Mouse (Mus musculus): ENCODE measurements around the gene Dmrt1.

The Dmrt1 gene

DNA sequence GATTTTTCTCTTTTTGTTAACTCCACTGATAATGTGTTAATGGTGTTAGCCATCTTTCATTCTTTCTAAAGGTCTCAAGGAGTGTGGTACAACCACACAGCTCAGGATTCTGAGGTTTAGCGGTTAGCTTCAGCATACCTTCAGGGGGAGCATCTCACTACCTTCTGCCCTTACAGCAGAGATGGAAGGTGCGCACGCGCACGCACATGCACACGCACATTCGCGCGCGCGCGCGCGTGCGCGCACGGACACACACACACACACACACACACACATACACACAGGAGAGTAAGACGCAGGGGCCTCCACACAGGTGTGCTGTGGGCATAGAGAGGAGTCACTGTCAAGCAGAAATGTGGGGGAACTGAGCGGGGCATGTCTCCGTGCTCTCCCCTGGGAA, 20.3 kb downstream of the Dmrt1 start:
- Histone ChIP-seq H3K36me3 (ENCODE audit: control insufficient read depth, insufficient read depth, low read length, poor library complexity, severe bottlenecking) (no peaks in the 10 kb centered on the region), H3K27me3 (ENCODE audit: control insufficient read depth, insufficient read depth, low read length, poor library complexity, severe bottlenecking) (no peaks in the 10 kb centered on the region)
- no peak for DNase-seq (ENCODE audit: low read depth, low spot score)

DNA sequence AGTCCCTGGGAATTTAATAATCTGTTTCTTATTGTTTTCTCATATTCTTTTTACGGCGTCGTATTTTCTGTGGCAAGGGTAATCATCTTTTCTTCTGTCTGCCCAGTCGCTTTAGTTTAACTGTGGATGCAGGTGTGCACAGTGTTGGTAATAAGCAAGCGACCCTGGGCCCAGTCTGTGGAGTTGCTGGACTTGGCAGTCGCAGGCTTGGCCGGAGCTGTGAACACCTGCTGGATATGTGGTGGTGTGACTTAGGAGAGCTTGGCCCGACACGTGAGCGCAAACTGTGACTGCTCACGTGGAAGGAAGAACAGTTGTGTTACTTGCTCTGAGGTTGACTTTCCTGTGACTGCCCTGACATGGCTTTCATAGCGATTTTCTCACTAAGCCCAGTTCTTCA, 24.3 kb downstream of the Dmrt1 start:
- H3K36me3 ChIP-seq (ENCODE audit: control insufficient read depth, insufficient read depth, low read length, poor library complexity, severe bottlenecking), result no peaks in the 10 kb centered on the region
- H3K27me3 ChIP-seq (ENCODE audit: control insufficient read depth, insufficient read depth, low read length, poor library complexity, severe bottlenecking), result no peaks in the 10 kb centered on the region
- DNase-seq (ENCODE audit: low read depth, low spot score), result no peak

DNA sequence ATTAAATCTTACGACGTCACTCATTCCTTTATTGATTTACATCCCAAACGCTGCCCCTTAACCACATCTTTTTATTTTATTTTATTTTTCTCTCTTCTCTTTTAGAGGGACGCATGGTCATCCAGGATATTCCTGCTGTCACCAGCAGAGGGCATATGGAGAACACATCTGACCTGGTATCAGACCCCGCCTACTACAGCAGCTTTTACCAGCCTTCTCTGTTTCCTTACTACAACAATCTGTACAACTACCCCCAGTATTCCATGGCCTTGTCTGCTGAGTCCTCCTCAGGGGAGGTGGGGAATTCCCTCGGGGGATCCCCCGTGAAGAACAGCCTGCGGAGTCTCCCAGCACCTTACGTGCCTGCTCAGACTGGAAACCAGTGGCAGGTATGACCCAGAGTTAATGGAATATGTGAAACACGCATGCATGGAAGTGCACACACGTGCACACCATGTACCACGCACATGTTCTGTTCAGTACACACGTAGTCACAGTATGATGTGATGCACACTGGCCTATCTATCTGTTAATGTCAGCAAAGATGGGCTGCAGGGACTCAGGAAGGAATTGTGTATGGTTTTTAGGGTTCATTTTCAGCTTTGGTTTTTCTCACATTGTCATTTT, 40.4 kb downstream of the Dmrt1 start:
- DNase-seq (ENCODE audit: low read depth, low spot score), result peak; percentile 87
- H3K27me3 ChIP-seq (ENCODE audit: control insufficient read depth, insufficient read depth, low read length, poor library complexity, severe bottlenecking), result no peaks in the 10 kb centered on the region
- H3K36me3 ChIP-seq (ENCODE audit: control insufficient read depth, insufficient read depth, low read length, poor library complexity, severe bottlenecking), result no peaks in the 10 kb centered on the region

DNA sequence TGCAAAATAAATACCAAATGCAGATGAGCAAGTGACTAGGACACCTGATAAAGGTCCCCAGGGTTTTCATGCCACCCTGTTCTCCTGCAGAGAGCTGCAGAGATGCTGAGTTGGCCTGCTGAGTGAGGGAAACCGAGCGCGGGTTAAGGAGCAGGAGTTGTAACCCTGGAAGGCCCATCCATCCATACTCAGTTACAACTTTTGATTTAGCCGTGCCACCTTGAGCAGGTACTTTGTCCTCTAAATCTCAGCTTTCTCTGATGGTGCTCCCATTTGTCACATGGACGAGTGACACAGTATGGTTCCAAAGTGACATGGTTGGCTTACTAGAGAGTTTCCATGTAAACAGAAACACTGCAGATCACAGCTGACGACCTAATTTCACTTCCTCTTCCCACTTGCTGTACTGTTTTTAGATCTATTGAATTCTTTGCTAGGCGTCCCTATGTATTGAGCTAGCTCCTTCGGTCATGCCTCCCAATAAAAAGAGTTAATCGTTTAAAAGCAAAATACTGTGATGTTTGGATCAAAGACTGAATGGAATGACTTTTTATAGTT, 41.7 kb downstream of the Dmrt1 start:
- Histone ChIP-seq H3K27me3 (ENCODE audit: control insufficient read depth, insufficient read depth, low read length, poor library complexity, severe bottlenecking) (no peaks in the 10 kb centered on the region), H3K36me3 (ENCODE audit: control insufficient read depth, insufficient read depth, low read length, poor library complexity, severe bottlenecking) (no peaks in the 10 kb centered on the region)
- DNase-seq (ENCODE audit: low read depth, low spot score), result peak; percentile 89

DNA sequence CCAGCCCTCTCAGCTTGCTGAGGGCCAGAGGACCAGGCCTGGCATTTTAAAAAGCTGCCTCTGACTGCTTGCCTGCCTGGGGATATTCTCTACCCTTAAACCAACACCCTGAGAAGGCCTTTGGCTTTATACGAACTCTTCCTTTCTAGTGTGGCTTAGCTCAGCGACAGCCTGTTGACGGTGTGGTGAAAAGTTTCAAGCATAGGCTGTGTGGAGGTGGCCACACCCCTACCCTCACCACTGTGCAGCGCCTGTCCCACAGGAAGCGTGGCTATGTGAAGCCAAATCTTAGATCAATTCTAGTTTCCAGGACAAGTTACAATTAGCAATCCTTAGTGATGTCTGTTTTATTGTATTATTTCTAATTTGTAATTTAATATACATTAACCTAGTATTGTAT, 44.9 kb downstream of the Dmrt1 start:
- no peaks in the 10 kb centered on the region for H3K36me3 ChIP-seq (ENCODE audit: control insufficient read depth, insufficient read depth, low read length, poor library complexity, severe bottlenecking)
- peak; percentile 75 for DNase-seq (ENCODE audit: low read depth, low spot score)

DNA sequence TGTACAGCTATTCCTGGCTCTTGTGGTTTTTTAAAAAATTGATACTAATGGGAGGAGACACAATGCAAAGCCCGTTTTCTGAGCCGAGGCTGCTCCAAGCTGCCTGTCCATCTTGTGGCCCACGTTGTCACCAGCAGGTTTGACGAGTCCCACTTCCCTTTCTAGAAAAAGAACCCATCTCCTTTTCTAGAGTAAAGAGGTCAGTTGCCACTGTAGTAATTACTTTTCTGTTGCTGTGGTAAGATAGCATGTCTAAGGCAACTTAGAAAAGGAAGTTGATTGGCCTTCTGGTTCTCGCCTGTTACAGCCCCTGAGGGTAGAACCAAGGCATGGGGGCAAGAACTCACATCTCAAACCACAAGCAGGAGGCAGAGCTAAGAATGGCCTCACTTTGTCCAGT, 45.6 kb downstream of the Dmrt1 start:
- DNase-seq (ENCODE audit: low read depth, low spot score), result peak; percentile 59
- H3K36me3 ChIP-seq (ENCODE audit: control insufficient read depth, insufficient read depth, low read length, poor library complexity, severe bottlenecking), result no peaks in the 10 kb centered on the region
- H3K27me3 ChIP-seq (ENCODE audit: control insufficient read depth, insufficient read depth, low read length, poor library complexity, severe bottlenecking), result no peaks in the 10 kb centered on the region

More for the DNA sequence above, 44.9 kb downstream of the Dmrt1 start:
- H3K27me3 ChIP-seq (ENCODE audit: control insufficient read depth, insufficient read depth, low read length, poor library complexity, severe bottlenecking), result no peaks in the 10 kb centered on the region

DNA sequence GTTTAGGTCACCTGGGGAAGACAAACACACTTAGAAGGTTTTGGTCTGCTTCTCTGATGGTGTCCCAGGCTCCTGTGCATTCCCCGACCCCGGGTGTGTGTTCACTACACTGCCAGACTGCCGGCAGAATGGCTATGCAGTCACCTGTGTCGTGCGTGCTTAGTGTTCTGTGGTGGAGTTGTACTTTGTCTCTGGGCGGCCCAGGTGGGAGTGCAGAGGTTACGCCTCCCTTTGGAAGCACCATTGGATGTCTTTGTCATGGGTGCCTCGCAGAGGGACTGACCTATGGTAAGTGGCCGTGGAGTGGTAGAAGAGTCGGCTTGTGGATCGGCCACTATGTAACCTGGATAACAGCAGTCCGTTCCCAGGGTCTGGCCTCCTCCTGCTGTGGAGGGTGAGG, 59.0 kb downstream of the Dmrt1 start:
- no peaks in the 10 kb centered on the region for H3K36me3 ChIP-seq (ENCODE audit: control insufficient read depth, insufficient read depth, low read length, poor library complexity, severe bottlenecking)
- peaks cover 1% of the 10 kb centered on the region; the same call in 1 of the 2 replicates for H3K27me3 ChIP-seq (ENCODE audit: control insufficient read depth, insufficient read depth, low read length, poor library complexity, severe bottlenecking)
- DNase-seq (ENCODE audit: low read depth, low spot score), result no peak

DNA sequence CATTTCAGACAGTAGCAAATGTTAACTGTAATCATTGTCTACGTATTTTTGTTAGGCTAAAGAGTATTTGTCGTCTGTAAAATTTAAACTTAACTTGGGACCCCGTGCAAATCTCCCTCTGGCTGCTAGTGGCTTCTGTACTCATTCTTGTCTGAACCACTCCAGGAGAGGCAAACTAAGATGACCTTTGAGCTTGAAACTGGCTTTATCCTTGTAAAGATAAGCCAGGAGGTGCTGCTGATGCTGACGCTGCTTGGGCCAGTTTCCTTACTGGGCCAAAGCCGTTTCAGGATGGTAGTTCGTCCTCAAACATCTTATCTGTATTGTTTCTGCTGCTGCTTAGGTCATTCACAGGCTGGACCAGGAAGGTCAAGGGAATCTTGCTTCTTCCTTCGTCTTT, 64.4 kb downstream of the Dmrt1 start:
- no peaks in the 10 kb centered on the region for H3K36me3 ChIP-seq (ENCODE audit: control insufficient read depth, insufficient read depth, low read length, poor library complexity, severe bottlenecking)
- no peaks in the 10 kb centered on the region for H3K27me3 ChIP-seq (ENCODE audit: control insufficient read depth, insufficient read depth, low read length, poor library complexity, severe bottlenecking)
- DNase-seq (ENCODE audit: low read depth, low spot score), result no peak

DNA sequence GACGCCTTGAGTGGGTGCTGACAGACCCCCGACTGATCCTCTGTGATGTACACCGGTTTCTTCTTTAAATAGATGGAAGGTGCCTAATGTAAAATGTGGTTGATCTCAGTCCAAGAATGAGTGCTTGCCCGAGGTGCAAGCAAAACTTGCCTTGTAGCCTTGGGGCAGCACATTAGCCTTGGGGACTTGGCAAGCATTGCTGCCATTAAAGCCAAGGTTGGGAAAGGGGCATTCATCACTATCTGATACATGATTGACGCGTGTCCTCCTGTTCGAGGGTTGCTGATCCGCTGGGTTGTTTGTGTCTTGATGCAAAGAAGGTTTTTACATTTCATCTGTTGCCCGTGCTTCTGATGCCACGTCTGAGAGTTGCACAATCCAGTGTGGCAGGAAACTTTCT, 69.0 kb downstream of the Dmrt1 start:
- no peak for DNase-seq (ENCODE audit: low read depth, low spot score)
- Histone ChIP-seq H3K27me3 (ENCODE audit: control insufficient read depth, insufficient read depth, low read length, poor library complexity, severe bottlenecking) (no peaks in the 10 kb centered on the region; the same call in 1 of the 2 replicates), H3K36me3 (ENCODE audit: control insufficient read depth, insufficient read depth, low read length, poor library complexity, severe bottlenecking) (no peaks in the 10 kb centered on the region)

DNA sequence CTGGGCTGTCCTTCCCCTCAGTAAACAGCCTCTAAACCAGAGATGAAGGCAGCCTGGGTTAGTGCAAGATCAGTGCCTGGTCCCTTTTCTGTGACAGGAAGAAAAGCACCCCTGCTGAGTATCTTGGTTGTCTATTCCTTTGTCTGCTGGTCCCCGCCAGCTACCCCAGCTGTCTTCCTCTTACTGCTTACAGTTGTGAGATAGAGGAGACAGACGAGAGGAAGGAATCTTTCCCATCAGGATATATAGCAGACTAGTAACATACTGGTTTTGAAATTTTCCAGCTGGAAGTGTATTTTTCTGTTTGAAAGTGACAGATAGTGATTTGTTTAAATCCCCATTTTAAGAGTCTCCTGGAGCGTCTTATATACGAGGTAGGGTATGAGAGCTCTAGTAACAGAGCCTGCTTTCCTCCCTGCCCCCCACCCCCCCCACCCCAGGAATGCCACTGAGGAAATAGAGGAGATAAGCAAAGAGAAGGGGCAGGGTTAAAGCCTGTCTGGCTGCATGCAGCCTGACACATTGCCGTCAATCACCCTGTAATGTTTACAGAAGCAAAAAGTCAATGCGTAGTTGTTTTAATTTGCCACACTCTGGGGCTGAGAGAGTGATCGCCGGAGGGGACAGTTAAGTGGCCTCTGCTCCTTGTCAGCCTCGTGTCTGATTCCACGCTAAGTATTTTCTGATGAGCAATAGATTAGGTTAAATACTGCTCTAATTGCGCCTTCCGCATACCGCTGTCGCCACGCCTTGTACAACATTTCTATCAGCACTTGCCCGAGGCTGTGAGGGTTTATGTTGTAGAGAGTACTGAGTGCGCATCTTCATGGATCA, 69.8 kb downstream of the Dmrt1 start:
- Histone ChIP-seq H3K27me3 (ENCODE audit: control insufficient read depth, insufficient read depth, low read length, poor library complexity, severe bottlenecking) (no peaks in the 10 kb centered on the region; the same call in 1 of the 2 replicates), H3K36me3 (ENCODE audit: control insufficient read depth, insufficient read depth, low read length, poor library complexity, severe bottlenecking) (no peaks in the 10 kb centered on the region)
- DNase-seq (ENCODE audit: low read depth, low spot score), result no peak

DNA sequence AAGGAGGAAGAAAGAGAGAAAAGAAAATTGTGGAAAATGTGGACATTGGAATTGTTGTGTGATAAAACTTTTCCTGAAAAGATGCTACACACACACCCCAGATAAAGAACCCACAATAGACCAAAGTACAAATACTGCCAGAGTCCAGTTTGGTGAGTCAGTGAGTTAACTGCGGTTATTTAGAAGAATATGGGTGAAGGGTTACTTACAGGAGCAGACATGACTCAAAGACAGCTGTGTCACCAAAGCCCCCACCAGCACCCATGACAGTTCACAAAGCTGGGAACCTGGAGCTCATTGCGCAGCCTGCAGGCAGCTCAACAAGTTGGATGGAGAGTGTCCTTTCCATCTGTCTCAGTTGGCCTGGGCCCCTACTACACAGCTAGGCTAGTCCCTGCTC, 72.9 kb downstream of the Dmrt1 start:
- DNase-seq (ENCODE audit: low read depth, low spot score), result no peak

DNA sequence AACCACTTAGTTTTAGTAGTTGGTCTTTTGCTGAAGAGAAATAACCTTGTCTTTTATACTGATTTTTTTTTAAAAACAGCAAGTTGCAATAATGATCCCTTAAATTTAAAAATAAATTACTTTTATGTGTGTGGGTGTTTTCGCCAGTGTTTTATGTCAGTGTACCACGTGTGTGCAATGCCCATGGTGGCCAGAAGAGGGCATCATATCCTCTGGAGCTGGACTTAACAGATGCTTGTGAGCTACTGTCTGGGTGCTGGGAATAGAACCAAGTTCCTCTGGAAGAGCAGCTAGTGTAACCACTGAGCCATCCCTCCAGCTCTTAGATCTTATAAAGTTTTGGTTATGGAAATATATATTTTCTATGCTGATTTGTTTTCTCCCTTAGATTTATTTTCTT, 74.0 kb downstream of the Dmrt1 start:
- no peaks in the 10 kb centered on the region; the same call in 1 of the 2 replicates for H3K27me3 ChIP-seq (ENCODE audit: control insufficient read depth, insufficient read depth, low read length, poor library complexity, severe bottlenecking)
- peak; percentile 34 for DNase-seq (ENCODE audit: low read depth, low spot score)
- no peaks in the 10 kb centered on the region for H3K36me3 ChIP-seq (ENCODE audit: control insufficient read depth, insufficient read depth, low read length, poor library complexity, severe bottlenecking)

More for the DNA sequence above, 72.9 kb downstream of the Dmrt1 start:
- Histone ChIP-seq H3K27me3 (ENCODE audit: control insufficient read depth, insufficient read depth, low read length, poor library complexity, severe bottlenecking) (no peaks in the 10 kb centered on the region; the same call in 1 of the 2 replicates), H3K36me3 (ENCODE audit: control insufficient read depth, insufficient read depth, low read length, poor library complexity, severe bottlenecking) (no peaks in the 10 kb centered on the region)

DNA sequence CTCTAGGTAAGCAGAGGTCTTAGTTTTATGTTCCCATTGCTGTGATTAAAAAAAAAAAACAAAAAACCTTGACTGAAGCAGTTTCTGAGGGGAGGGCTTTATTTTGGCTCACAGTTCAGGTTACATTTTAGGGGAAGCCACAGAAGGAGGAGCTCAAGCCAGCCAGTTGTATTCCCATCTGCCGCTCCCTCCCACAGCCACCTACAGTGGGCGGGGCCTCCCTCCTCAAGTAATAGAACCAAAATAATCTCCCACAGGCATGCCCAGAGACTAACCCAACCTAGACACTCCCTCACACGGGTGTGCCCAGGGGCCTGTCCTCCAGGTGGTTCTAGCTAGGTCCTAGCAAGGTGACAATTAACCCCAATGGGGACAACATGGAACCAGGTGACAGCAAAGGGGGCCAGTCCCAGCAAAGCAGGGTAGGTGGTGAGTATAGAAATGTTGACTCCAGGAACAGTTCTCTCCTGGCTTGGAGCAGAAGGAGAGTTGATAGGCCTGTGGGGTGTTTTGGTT, 92.4 kb downstream of the Dmrt1 start:
- DNase-seq (ENCODE audit: low read depth, low spot score), result no peak
- no peaks in the 10 kb centered on the region for H3K27me3 ChIP-seq (ENCODE audit: control insufficient read depth, insufficient read depth, low read length, poor library complexity, severe bottlenecking)

DNA sequence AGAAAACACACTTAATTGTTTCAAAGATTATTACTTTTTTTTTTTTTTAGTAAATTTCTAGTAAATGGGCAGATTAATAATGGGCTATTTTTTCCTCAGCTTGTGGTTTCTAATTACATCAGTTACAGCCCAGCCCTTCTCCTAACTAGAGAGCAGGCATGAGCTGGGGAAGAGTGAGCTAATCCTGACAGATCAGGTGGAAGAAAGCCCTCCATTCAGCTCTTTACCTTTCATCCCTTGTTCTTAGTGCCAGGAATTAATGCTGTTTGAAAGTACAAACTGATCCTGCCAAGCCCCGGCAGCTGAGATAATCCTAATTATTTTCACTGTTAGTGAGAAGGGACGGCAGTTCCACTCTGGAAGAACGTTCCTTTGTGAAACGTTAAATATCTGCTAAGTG, 93.2 kb downstream of the Dmrt1 start:
- no peak for DNase-seq (ENCODE audit: low read depth, low spot score)
- H3K36me3 ChIP-seq (ENCODE audit: control insufficient read depth, insufficient read depth, low read length, poor library complexity, severe bottlenecking), result no peaks in the 10 kb centered on the region
- no peaks in the 10 kb centered on the region for H3K27me3 ChIP-seq (ENCODE audit: control insufficient read depth, insufficient read depth, low read length, poor library complexity, severe bottlenecking)

More for the DNA sequence above, 92.4 kb downstream of the Dmrt1 start:
- H3K36me3 ChIP-seq (ENCODE audit: control insufficient read depth, insufficient read depth, low read length, poor library complexity, severe bottlenecking), result no peaks in the 10 kb centered on the region

DNA sequence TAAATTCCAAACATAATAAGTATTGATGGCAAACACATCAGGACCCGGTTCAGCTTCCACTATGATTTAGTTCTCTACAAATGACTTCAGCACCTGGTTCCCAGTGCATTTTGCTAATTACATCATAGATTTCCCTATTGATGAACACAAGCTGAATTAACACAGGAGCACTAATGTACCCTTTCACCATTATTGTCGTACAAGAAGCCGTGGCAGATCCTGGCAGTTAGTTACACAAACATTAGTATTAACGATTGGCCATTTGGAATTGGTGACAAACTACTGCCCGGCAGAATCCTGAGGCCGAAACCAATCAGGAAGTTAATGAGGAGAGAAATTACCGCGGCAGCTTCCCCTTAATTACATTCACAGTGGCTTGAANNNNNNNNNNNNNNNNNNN, 96.5 kb downstream of the Dmrt1 start:
- DNase-seq (ENCODE audit: low read depth, low spot score), result no peak
- Histone ChIP-seq H3K27me3 (ENCODE audit: control insufficient read depth, insufficient read depth, low read length, poor library complexity, severe bottlenecking) (peaks cover 6% of the 10 kb centered on the region), H3K36me3 (ENCODE audit: control insufficient read depth, insufficient read depth, low read length, poor library complexity, severe bottlenecking) (no peaks in the 10 kb centered on the region)
